Mouse (Mus musculus) heart, embryonic 11.5 days (tissue): Measurements from ENCODE around the gene Jarid2. TPM values are rescaled to one million over a fixed set of nuclear protein-coding genes. Genes with fewer than 3 reads are reported as not detected.
"Not testable (repeated sequence)": the region's sequence is repeated elsewhere in the genome, so short reads cannot be mapped to it uniquely, and the experiment has no call there.

ENCODE experiments used
- ATAC-seq: fragments of 200-750 bp; cut with Nextera tagmentation; replicated peaks from 2 replicates; pipeline ENCODE4 v1.8.0; 2017; ENCODE audit warnings: moderate library complexity; ENCODE audit not compliant: insufficient number of reproducible peaks, low FRiP score, low TSS enrichment
- H3K27ac ChIP-seq: fragments of 300-500 bp; sonication (generic); 2 replicates; pipeline ENCODE4 v1.5.1; 2014; ENCODE audit warnings: mild to moderate bottlenecking, low read depth, low read length
- H3K27me3 ChIP-seq: fragments of 300-500 bp; sonication (generic); 2 replicates; pipeline ENCODE4 v1.6.1; 2014; ENCODE audit warnings: mild to moderate bottlenecking, low read length, mixed read lengths; ENCODE audit not compliant: control insufficient read depth, insufficient read depth
- H3K36me3 ChIP-seq: fragments of 300-500 bp; sonication (generic); 2 replicates; pipeline ENCODE4 v1.6.1; 2014; ENCODE audit warnings: mild to moderate bottlenecking, low read length, moderate library complexity, mixed read lengths; ENCODE audit not compliant: control insufficient read depth, insufficient read depth
- H3K4me1 ChIP-seq: fragments of 300-500 bp; sonication (generic); 2 replicates; pipeline ENCODE4 v1.6.1; 2014; ENCODE audit warnings: low read length; ENCODE audit not compliant: control insufficient read depth, insufficient read depth
- H3K4me2 ChIP-seq: fragments of 300-500 bp; sonication (generic); 2 replicates; pipeline ENCODE4 v1.6.1; 2014; ENCODE audit warnings: mild to moderate bottlenecking, moderate library complexity
- H3K4me3 ChIP-seq: fragments of 300-500 bp; sonication (generic); 2 replicates; pipeline ENCODE4 v1.5.1; 2014; ENCODE audit warnings: low read depth, low read length
- H3K9ac ChIP-seq: fragments of 300-500 bp; sonication (generic); 2 replicates; pipeline ENCODE4 v1.6.1; 2014; ENCODE audit warnings: mild to moderate bottlenecking, low read depth, low read length, moderate library complexity
- H3K9me3 ChIP-seq: fragments of 300-500 bp; sonication (generic); replicated peaks from 2 replicates; pipeline ENCODE4 v1.6.1; 2016; ENCODE audit warnings: low read length; ENCODE audit not compliant: control insufficient read depth
- WGBS: fragments of 180-500 bp; shearing (Covaris S2); extraction: QIAGEN DNeasy Blood & Tissue Kit; methylation state at CpG from one replicate; pipeline ENCODE4 v1.1.7; 2014; ENCODE audit not compliant: insufficient replicate concordance; 5-methylcytosine and 5-hydroxymethylcytosine counted together
- polyA plus RNA-seq: library from polyadenylated mRNA; unstranded; fragments of >200 nt; fragmentation: Nextera tagmentation; extraction: Ambion mirVana; gene quantifications from 2 replicates; pipeline ENCODE4 v1.2.1, GENCODE M21; 2014

Jarid2 gene
- polyA plus RNA-seq, 1 experiment from 2014 or later = 22.4 TPM

- Histone ChIP-seq H3K4me3 (no peak overlapping the region), H3K4me1 (no peaks in the 10 kb centered on the region), H3K27me3 (no peaks in the 10 kb centered on the region), H3K4me2 (no peak overlapping the region), H3K36me3 (no peaks in the 10 kb centered on the region), H3K27ac (no peak overlapping the region), H3K9me3 (no peaks in the 10 kb centered on the region), H3K9ac (no peak overlapping the region)
- ATAC-seq = no peak
- WGBS = 75% methylated on average over 1 of the region's 1 CpGs
These were observed 9.2 kb upstream of the Jarid2 start for GRCm38 (mm10) chr13:44720094-44720493.

GRCm38 (mm10) chr13:44721891-44722547 is 7.3 kb upstream of the Jarid2 start:
- ATAC-seq = no peak
- H3K4me2 ChIP-seq = no peak overlapping the region
- H3K4me3 ChIP-seq = no peak overlapping the region
- H3K36me3 ChIP-seq = no peaks in the 10 kb centered on the region
- H3K4me1 ChIP-seq = no peaks in the 10 kb centered on the region
- H3K9me3 ChIP-seq = no peaks in the 10 kb centered on the region
- H3K27ac ChIP-seq = no peak overlapping the region
- no peaks in the 10 kb centered on the region for H3K27me3 ChIP-seq
- 77% methylated on average over 5 of the region's 5 CpGs for WGBS
- H3K9ac ChIP-seq = no peak overlapping the region

GRCm38 (mm10) chr13:44723522-44723921 is 5.8 kb upstream of the Jarid2 start:
- 83% methylated on average over 9 of the region's 9 CpGs for WGBS

GRCm38 (mm10) chr13:44728145-44728880 is 961 bp upstream of the Jarid2 start:
- Histone ChIP-seq H3K9ac (no peak overlapping the region), H3K4me2 (no peak overlapping the region), H3K4me3 (no peak overlapping the region), H3K9me3 (no peaks in the 10 kb centered on the region), H3K4me1 (0 out of 2 replicates have a peak, but pooled peaks cover 4% of the 10 kb centered on the region), H3K27ac (no peak overlapping the region), H3K27me3 (no peaks in the 10 kb centered on the region), H3K36me3 (no peaks in the 10 kb centered on the region)
- WGBS = 55% methylated on average over 1 of the region's 1 CpGs
- no peak for ATAC-seq

More at GRCm38 (mm10) chr13:44723522-44723921, 5.8 kb upstream of the Jarid2 start:
- not testable (repeated sequence) for H3K4me2 ChIP-seq, ATAC-seq, H3K27me3 ChIP-seq, H3K9ac ChIP-seq, H3K36me3 ChIP-seq, H3K27ac ChIP-seq, H3K4me1 ChIP-seq, H3K4me3 ChIP-seq, H3K9me3 ChIP-seq

- Histone ChIP-seq H3K27me3 (no peaks in the 10 kb centered on the region), H3K4me1 (peaks cover 17% of the 10 kb centered on the region), H3K36me3 (no peaks in the 10 kb centered on the region), H3K27ac (peak overlapping the region; percentile 94), H3K9ac (peak overlapping the region; percentile 95), H3K4me2 (peak overlapping the region; percentile 84), H3K4me3 (peak overlapping the region; percentile 72), H3K9me3 (no peaks in the 10 kb centered on the region)
- ATAC-seq = peak; percentile 95
- 1% methylated on average over 76 of the region's 87 CpGs for WGBS
These were observed 1.0 kb downstream of the Jarid2 start for GRCm38 (mm10) chr13:44730146-44730864.

GRCm38 (mm10) chr13:44730939-44731551 is 1.8 kb downstream of the Jarid2 start:
- H3K9ac ChIP-seq = peak overlapping the region; percentile 95
- no peaks in the 10 kb centered on the region for H3K36me3 ChIP-seq
- peak overlapping the region; percentile 94 for H3K27ac ChIP-seq
- peak; percentile 73 for ATAC-seq
- peaks cover 24% of the 10 kb centered on the region for H3K4me1 ChIP-seq
- H3K4me2 ChIP-seq = peak overlapping the region; percentile 84
- WGBS = under 1% methylated on average over 41 of the region's 41 CpGs
- peak overlapping the region; percentile 72 for H3K4me3 ChIP-seq
- no peaks in the 10 kb centered on the region for H3K27me3 ChIP-seq
- no peaks in the 10 kb centered on the region for H3K9me3 ChIP-seq

GRCm38 (mm10) chr13:44731727-44732441 is 2.6 kb downstream of the Jarid2 start:
- peak overlapping the region; percentile 84 for H3K4me2 ChIP-seq
- ATAC-seq = no peak
- H3K9me3 ChIP-seq = no peaks in the 10 kb centered on the region
- under 1% methylated on average over 16 of the region's 16 CpGs for whole genome bisulfite sequencing
- H3K27ac ChIP-seq = peak overlapping the region; percentile 94; the same call in 1 of the 2 replicates
- H3K9ac ChIP-seq = peak overlapping the region; percentile 95
- no peaks in the 10 kb centered on the region for H3K36me3 ChIP-seq
- no peaks in the 10 kb centered on the region for H3K27me3 ChIP-seq
- peaks cover 26% of the 10 kb centered on the region for H3K4me1 ChIP-seq
- peak overlapping the region; percentile 72 for H3K4me3 ChIP-seq
